Mouse (Mus musculus) ES-Bruce4 (cell line): ENCODE data around the gene C330007P06Rik. TPM values are rescaled to one million over a fixed set of nuclear protein-coding genes. Genes with fewer than 3 reads are reported as not detected.
A peak's percentile ranks its signal among the peaks of the same experiment; 100 is the strongest.

ENCODE experiments used
- H3K27ac ChIP-seq: 2 replicates; pipeline ENCODE4 v1.5.1; 2012; ENCODE audit warnings: low read length, inconsistent platforms; ENCODE audit not compliant: insufficient read depth
- H3K27me3 ChIP-seq: 2 replicates; pipeline ENCODE4 v1.6.1; 2012; ENCODE audit warnings: mild to moderate bottlenecking, low read length, inconsistent platforms; ENCODE audit not compliant: control insufficient read depth, poor library complexity, insufficient read depth, severe bottlenecking
- H3K36me3 ChIP-seq: 2 replicates; pipeline ENCODE4 v1.6.1; 2012; ENCODE audit warnings: inconsistent platforms, mild to moderate bottlenecking, low read length, moderate library complexity; ENCODE audit not compliant: control insufficient read depth, poor library complexity, insufficient read depth, severe bottlenecking
- H3K4me1 ChIP-seq: one replicate; pipeline ENCODE4 v1.8.1; 2011; ENCODE audit warnings: low read length; ENCODE audit not compliant: control insufficient read depth, insufficient read depth
- H3K4me3 ChIP-seq: 2 replicates; pipeline ENCODE4 v1.5.1; 2011; ENCODE audit warnings: low read depth, mild to moderate bottlenecking, low read length
- H3K9ac ChIP-seq: 2 replicates; pipeline ENCODE4 v1.6.1; 2012; ENCODE audit warnings: low read depth, mild to moderate bottlenecking, inconsistent platforms; ENCODE audit not compliant: poor library complexity, severe bottlenecking
- H3K9me3 ChIP-seq: replicated peaks from 2 replicates; pipeline ENCODE4 v1.6.1; 2012; ENCODE audit warnings: mild to moderate bottlenecking, low read length, inconsistent platforms; ENCODE audit not compliant: control insufficient read depth, poor library complexity, insufficient read depth, severe bottlenecking
- CTCF ChIP-seq: IDR thresholded peaks from one replicate; pipeline ENCODE4 v1.8.1; 2011; ENCODE audit warnings: low read depth, low read length
- EP300 ChIP-seq: IDR thresholded peaks from 2 replicates; pipeline ENCODE4 v1.6.1; 2011; ENCODE audit warnings: low read depth, low read length; ENCODE audit not compliant: insufficient read depth
- POLR2A ChIP-seq: IDR thresholded peaks from one replicate; pipeline ENCODE4 v1.8.1; 2011; ENCODE audit warnings: low read length; ENCODE audit not compliant: insufficient read depth
- polyA plus RNA-seq: library from polyadenylated mRNA; stranded (reverse); fragments of >200 nt; gene quantifications from 2 replicates; pipeline ENCODE4 v1.2.4, GENCODE M21; 2011; ENCODE audit warnings: low read depth; ENCODE audit not compliant: missing spikeins, insufficient read depth, insufficient read length

C330007P06Rik gene
- polyA plus RNA-seq, 1 experiment = 20.7 TPM

GRCm38 (mm10) chrX:36826873-36827272, 47.0 kb downstream of the C330007P06Rik start:
- peaks cover 2% of the 10 kb centered on the region for H3K4me1 ChIP-seq
- H3K4me3 ChIP-seq = no peak overlapping the region
- no peaks in the 10 kb centered on the region for H3K36me3 ChIP-seq
- H3K9me3 ChIP-seq = no peaks in the 10 kb centered on the region
- H3K27ac ChIP-seq = no peak overlapping the region
- H3K27me3 ChIP-seq = no peaks in the 10 kb centered on the region
- TF ChIP-seq POLR2A (no peak), CTCF (no peak), EP300 (no peak)
- no peak overlapping the region for H3K9ac ChIP-seq

- H3K36me3 ChIP-seq = no peaks in the 10 kb centered on the region
- TF ChIP-seq EP300 (no peak), POLR2A (no peak), CTCF (no peak)
Measured at GRCm38 (mm10) chrX:36825032-36825431, 48.9 kb downstream of the C330007P06Rik start.

GRCm38 (mm10) chrX:36823932-36824711, 49.8 kb downstream of the C330007P06Rik start:
- Histone ChIP-seq H3K4me3 (no peak overlapping the region), H3K36me3 (no peaks in the 10 kb centered on the region), H3K4me1 (peaks cover 2% of the 10 kb centered on the region), H3K9me3 (no peaks in the 10 kb centered on the region), H3K27ac (no peak overlapping the region; the same call in 1 of the 2 replicates), H3K9ac (no peak overlapping the region), H3K27me3 (no peaks in the 10 kb centered on the region)
- TF ChIP-seq CTCF (no peak), POLR2A (no peak), EP300 (no peak)

More at GRCm38 (mm10) chrX:36825032-36825431, 48.9 kb downstream of the C330007P06Rik start:
- Histone ChIP-seq H3K27me3 (no peaks in the 10 kb centered on the region), H3K9me3 (no peaks in the 10 kb centered on the region), H3K27ac (no peak overlapping the region), H3K4me3 (no peak overlapping the region), H3K9ac (no peak overlapping the region), H3K4me1 (peaks cover 2% of the 10 kb centered on the region)

DNA sequence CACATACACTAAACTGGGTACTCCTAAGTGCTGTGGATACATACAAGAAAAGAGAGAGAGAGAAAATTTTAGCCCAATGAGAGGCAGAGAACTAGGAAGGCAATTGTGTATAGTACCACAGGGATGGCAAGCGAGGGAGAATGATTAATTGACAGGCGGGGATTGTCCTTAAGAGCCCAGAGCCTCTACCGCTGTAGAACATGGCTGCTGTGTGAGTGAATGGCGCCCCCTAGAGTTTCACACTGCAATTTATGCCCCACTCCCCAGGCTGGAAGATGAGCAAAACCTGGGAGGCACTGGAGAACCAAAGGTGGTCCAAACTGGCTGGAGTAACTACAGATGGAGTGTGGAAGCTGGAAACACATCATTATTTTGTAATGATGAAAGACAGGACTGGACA, 53.7 kb downstream of the C330007P06Rik start:
- H3K4me1 ChIP-seq = peaks cover 2% of the 10 kb centered on the region
- H3K36me3 ChIP-seq = no peaks in the 10 kb centered on the region
- H3K27ac ChIP-seq = no peak overlapping the region
- H3K9ac ChIP-seq = no peak overlapping the region
- no peak for TF ChIP-seq POLR2A
- no peak for TF ChIP-seq EP300
- TF ChIP-seq CTCF = peak; percentile 82
- H3K9me3 ChIP-seq = no peaks in the 10 kb centered on the region
- H3K27me3 ChIP-seq = no peaks in the 10 kb centered on the region
- H3K4me3 ChIP-seq = no peak overlapping the region

GRCm38 (mm10) chrX:36819575-36819974, 54.3 kb downstream of the C330007P06Rik start:
- TF ChIP-seq CTCF = no peak
- no peak for TF ChIP-seq EP300
- TF ChIP-seq POLR2A = no peak
- H3K9me3 ChIP-seq = no peaks in the 10 kb centered on the region

GRCm38 (mm10) chrX:36816953-36817441, 56.9 kb downstream of the C330007P06Rik start:
- Histone ChIP-seq H3K27me3 (no peaks in the 10 kb centered on the region), H3K27ac (peak overlapping the region; percentile 95), H3K36me3 (no peaks in the 10 kb centered on the region), H3K9ac (peak overlapping the region; percentile 80; the same call in 1 of the 2 replicates), H3K4me3 (peak overlapping the region; percentile 64; the same call in 1 of the 2 replicates), H3K9me3 (no peaks in the 10 kb centered on the region), H3K4me1 (peaks cover 2% of the 10 kb centered on the region)
- TF ChIP-seq EP300 = peak; percentile 77
- TF ChIP-seq POLR2A = no peak

More at GRCm38 (mm10) chrX:36819575-36819974, 54.3 kb downstream of the C330007P06Rik start:
- Histone ChIP-seq H3K4me3 (no peak overlapping the region), H3K36me3 (no peaks in the 10 kb centered on the region), H3K9ac (no peak overlapping the region), H3K4me1 (no peaks in the 10 kb centered on the region), H3K27ac (no peak overlapping the region), H3K27me3 (no peaks in the 10 kb centered on the region)
